ENCODE assay signal across 14 mouse cellular contexts in genomic region chr12:34259651-34260050, GRCm38 (mm10).
"Had no signal": no experiment of that assay in that cellular context is flagged by ENCODE, and none has a peak within 500 bp of the region (broad histone marks: within the 10 kb centered on the region; RNA-seq: fewer than 3 reads in every experiment).

No protein-coding gene starts in this region.

- H3K4me1 ChIP-seq: lung, embryonic 15.5 days; midbrain, embryonic 10.5 days; midbrain, embryonic 12.5 days; neural tube, embryonic 12.5 days; stomach, embryonic 15.5 days had no signal

- ATAC-seq: lung, postnatal 0 days had no signal

- H3K4me2 ChIP-seq: lung, embryonic 15.5 days; midbrain, embryonic 12.5 days; neural tube, embryonic 12.5 days; stomach, embryonic 15.5 days had no signal

- H3K9ac ChIP-seq: lung, embryonic 15.5 days; midbrain, embryonic 12.5 days; neural tube, embryonic 12.5 days; stomach, embryonic 15.5 days had no signal

- H3K9me3 ChIP-seq: lung, embryonic 15.5 days; midbrain, embryonic 10.5 days; midbrain, embryonic 12.5 days; neural tube, embryonic 12.5 days; stomach, embryonic 15.5 days had no signal

- H3K4me3 ChIP-seq: lung, embryonic 15.5 days; midbrain, embryonic 10.5 days; midbrain, embryonic 12.5 days; neural tube, embryonic 12.5 days; stomach, embryonic 15.5 days had no signal

- DNase-seq: lung, adult 18-20 months; lung, postnatal 14 days; lung, postnatal 36 days; midbrain, embryonic 14.5 days; right cerebral cortex, postnatal 14 days; thymus, adult 2 months; thymus, postnatal 36 days had no signal

- H3K36me3 ChIP-seq: lung, embryonic 15.5 days; midbrain, embryonic 10.5 days; midbrain, embryonic 12.5 days; neural tube, embryonic 12.5 days; stomach, embryonic 15.5 days had no signal

- H3K27me3 ChIP-seq: lung, embryonic 15.5 days; midbrain, embryonic 12.5 days; neural tube, embryonic 12.5 days; stomach, embryonic 15.5 days had no signal

- H3K27ac ChIP-seq: lung, embryonic 15.5 days; midbrain, embryonic 10.5 days; midbrain, embryonic 12.5 days; neural tube, embryonic 12.5 days; stomach, embryonic 15.5 days; stomach, postnatal 0 days had no signal
